Mouse (Mus musculus) lung, embryonic 15.5 days (tissue): Measurements from ENCODE around the gene Kcnip4. TPM values are rescaled to one million over a fixed set of nuclear protein-coding genes. Genes with fewer than 3 reads are reported as not detected.

ENCODE experiments used
- ATAC-seq: fragments of 200-750 bp; cut with Nextera tagmentation; 2 replicates; pipeline ENCODE4 v1.8.0; 2017; ENCODE audit warnings: moderate number of reproducible peaks, borderline replicate concordance; ENCODE audit not compliant: low FRiP score, low TSS enrichment; ENCODE audit errors: extremely low read depth
- H3K27ac ChIP-seq: fragments of 300-500 bp; sonication (generic); 2 replicates; pipeline ENCODE4 v1.5.1; 2015; ENCODE audit warnings: moderate library complexity, mild to moderate bottlenecking, inconsistent platforms
- H3K27me3 ChIP-seq: fragments of 300-500 bp; sonication (generic); 2 replicates; pipeline ENCODE4 v1.6.1; 2015; ENCODE audit warnings: inconsistent platforms
- H3K36me3 ChIP-seq: fragments of 300-500 bp; sonication (generic); 2 replicates; pipeline ENCODE4 v1.6.1; 2015; ENCODE audit warnings: inconsistent platforms
- H3K4me1 ChIP-seq: fragments of 300-500 bp; sonication (generic); 2 replicates; pipeline ENCODE4 v1.6.1; 2015; ENCODE audit warnings: inconsistent platforms
- H3K4me2 ChIP-seq: fragments of 300-500 bp; sonication (generic); 2 replicates; pipeline ENCODE4 v1.6.1; 2015; ENCODE audit warnings: inconsistent platforms, mild to moderate bottlenecking, moderate library complexity
- H3K4me3 ChIP-seq: fragments of 300-500 bp; sonication (generic); 2 replicates; pipeline ENCODE4 v1.5.1; 2015; ENCODE audit warnings: mild to moderate bottlenecking, inconsistent platforms
- H3K9ac ChIP-seq: fragments of 300-500 bp; sonication (generic); 2 replicates; pipeline ENCODE4 v1.6.1; 2015; ENCODE audit warnings: inconsistent platforms
- H3K9me3 ChIP-seq: fragments of 300-500 bp; sonication (generic); 2 replicates; pipeline ENCODE4 v1.6.1; 2016; ENCODE audit warnings: inconsistent platforms
- whole genome bisulfite sequencing: fragments of 180-500 bp; shearing (Covaris S2); methylation state at CpG from one replicate; pipeline ENCODE4 v1.1.7; 2015; 5-methylcytosine and 5-hydroxymethylcytosine counted together
- polyA plus RNA-seq: library from polyadenylated mRNA; unstranded; fragments of >200 nt; fragmentation: Nextera tagmentation; extraction: Ambion mirVana; gene quantifications from 2 replicates; pipeline ENCODE4 v1.2.1, GENCODE M21; 2015

The Kcnip4 gene
- polyA plus RNA-seq, 1 experiment from 2014 or later, result 0.75 TPM

DNA sequence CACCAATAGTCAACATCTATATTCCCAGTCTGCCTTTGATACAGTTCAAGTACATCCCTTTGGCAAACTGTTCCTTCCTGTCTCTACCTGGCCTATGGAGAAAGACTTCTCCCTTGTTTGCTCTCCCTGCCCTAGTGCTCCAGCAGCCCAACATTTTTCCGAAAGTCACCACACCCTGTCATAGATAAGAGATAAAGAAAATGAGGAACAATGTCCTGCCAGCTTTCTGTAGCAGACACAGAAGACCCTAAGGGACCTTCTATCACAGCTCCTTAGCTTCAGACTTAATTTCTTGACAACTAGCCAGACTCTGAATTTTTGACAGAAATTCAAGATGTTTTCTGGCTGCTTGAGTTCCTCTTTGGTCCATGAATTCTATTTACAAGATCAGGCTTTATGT, 1013.4 kb downstream of the Kcnip4 start:
- no peak overlapping the region for H3K27ac ChIP-seq
- H3K36me3 ChIP-seq, result no peaks in the 10 kb centered on the region
- H3K27me3 ChIP-seq, result no peaks in the 10 kb centered on the region
- H3K4me2 ChIP-seq, result no peak overlapping the region
- 29% methylated on average over 1 of the region's 1 CpGs for WGBS
- H3K9me3 ChIP-seq, result no peaks in the 10 kb centered on the region
- no peaks in the 10 kb centered on the region for H3K4me1 ChIP-seq
- no peak overlapping the region for H3K4me3 ChIP-seq
- H3K9ac ChIP-seq, result no peak overlapping the region
- ATAC-seq, result no peak

DNA sequence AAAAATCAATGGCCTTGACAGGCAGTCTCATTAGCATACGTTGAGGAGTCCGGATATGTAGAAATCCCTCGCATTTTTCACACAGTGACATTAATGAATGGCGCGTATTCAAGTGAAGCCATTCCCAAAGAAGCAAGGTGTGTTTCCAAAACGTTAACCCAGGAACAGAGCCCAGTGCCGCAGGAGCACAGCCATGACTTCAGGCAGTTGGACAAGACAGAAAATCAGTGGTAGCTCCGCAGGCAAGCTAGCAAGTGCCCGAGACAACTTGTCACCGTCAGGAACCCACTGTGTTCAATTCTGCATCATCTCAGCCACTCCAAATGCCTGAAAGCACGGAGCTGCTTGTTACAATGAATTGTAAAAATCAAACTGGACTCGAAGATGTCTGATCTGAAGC, 1014.5 kb downstream of the Kcnip4 start:
- Histone ChIP-seq H3K4me3 (no peak overlapping the region), H3K27ac (no peak overlapping the region), H3K4me1 (no peaks in the 10 kb centered on the region), H3K36me3 (no peaks in the 10 kb centered on the region), H3K27me3 (no peaks in the 10 kb centered on the region), H3K4me2 (no peak overlapping the region), H3K9me3 (no peaks in the 10 kb centered on the region), H3K9ac (no peak overlapping the region)
- 71% methylated on average over 12 of the region's 12 CpGs for WGBS
- ATAC-seq, result no peak

DNA sequence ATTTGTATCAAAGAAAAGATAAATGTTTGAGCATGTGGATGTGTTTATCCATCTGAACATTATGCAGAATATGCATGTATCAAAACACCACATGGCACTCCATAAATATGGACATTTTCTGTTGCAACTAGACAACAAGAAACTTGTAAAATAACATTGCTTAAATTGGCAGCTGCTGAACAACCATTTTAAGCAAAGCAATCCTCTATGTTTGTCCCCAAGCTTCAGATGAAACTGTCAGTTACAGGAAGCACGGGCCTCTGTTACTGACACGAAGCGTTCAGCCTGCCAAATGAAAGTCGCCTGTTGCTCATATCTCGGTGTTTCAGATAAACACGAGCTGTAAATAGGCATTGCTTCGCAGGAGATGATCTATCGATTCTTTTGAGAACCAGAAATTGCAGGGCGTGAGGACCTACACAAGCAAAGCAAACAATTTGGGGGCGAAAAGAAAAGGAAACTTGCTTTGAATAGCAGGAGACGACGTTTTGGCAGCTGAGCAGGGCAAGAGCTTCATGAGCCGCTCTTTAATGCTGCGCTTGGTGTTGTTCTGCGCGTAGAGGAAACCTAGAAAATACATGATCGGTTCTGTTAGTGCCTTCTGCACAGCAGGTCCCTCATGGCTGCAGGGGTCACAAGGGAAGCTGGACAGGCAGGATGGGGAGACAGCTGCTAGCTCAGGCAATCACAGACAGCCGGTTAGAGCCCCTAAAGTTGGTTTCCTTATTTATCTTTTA, 1015.3 kb downstream of the Kcnip4 start:
- peak; percentile 46; the same call in 1 of the 2 replicates for ATAC-seq
- H3K9me3 ChIP-seq, result no peaks in the 10 kb centered on the region
- H3K4me1 ChIP-seq, result no peaks in the 10 kb centered on the region
- H3K4me3 ChIP-seq, result 0 out of 2 replicates have a peak overlapping the region, but pooled peaks have one; percentile 16
- H3K4me2 ChIP-seq, result peak overlapping the region; percentile 45
- H3K36me3 ChIP-seq, result no peaks in the 10 kb centered on the region
- H3K27me3 ChIP-seq, result no peaks in the 10 kb centered on the region
- H3K9ac ChIP-seq, result no peak overlapping the region
- 37% methylated on average over 18 of the region's 18 CpGs for WGBS
- no peak overlapping the region for H3K27ac ChIP-seq

DNA sequence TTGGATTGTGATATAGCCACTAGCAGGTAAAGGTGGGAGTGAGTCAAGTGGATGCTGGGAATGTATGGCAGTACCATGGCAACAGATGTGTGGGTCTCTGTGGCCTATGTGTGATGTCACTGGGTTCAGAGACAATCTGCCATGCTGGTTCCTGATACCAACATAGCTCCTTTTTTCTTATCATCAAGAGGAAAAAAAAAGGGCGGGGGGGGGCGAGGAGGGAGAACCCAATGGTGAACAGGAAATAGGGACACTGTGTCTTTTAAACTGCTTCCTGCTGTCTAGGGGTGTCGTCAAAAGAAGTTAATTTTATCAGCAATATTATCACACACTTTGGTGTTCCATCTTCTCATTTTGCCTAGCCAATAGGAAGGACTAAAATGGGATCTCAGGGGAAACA, 1021.6 kb downstream of the Kcnip4 start:
- no peaks in the 10 kb centered on the region for H3K4me1 ChIP-seq
- WGBS, result 64% methylated on average over 3 of the region's 3 CpGs

DNA sequence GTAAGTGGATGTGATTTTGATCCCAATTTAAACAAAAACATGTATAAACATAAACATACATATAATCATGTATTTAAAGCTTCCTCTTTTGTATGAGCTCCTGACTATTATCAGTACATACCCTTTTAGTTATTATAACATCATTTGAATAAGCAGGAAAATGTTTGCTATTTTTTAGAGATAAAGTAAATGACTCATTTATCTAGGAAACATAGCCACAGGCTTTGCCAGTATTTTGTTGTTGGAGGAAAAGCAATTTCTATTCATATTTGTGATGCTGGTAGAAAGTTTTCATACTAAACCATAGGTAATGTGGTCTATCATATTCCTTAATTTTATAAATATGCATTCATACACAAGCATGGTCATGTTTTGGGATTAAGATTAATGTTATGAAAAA, 1022.3 kb downstream of the Kcnip4 start:
- Histone ChIP-seq H3K9ac (no peak overlapping the region), H3K4me3 (no peak overlapping the region), H3K27me3 (no peaks in the 10 kb centered on the region), H3K4me2 (no peak overlapping the region), H3K4me1 (no peaks in the 10 kb centered on the region), H3K27ac (no peak overlapping the region), H3K9me3 (no peaks in the 10 kb centered on the region), H3K36me3 (no peaks in the 10 kb centered on the region)
- ATAC-seq, result no peak

More for the DNA sequence above, 1021.6 kb downstream of the Kcnip4 start:
- Histone ChIP-seq H3K27ac (no peak overlapping the region), H3K4me2 (no peak overlapping the region), H3K27me3 (no peaks in the 10 kb centered on the region), H3K9me3 (no peaks in the 10 kb centered on the region), H3K36me3 (no peaks in the 10 kb centered on the region), H3K4me3 (no peak overlapping the region), H3K9ac (no peak overlapping the region)
- ATAC-seq, result no peak

DNA sequence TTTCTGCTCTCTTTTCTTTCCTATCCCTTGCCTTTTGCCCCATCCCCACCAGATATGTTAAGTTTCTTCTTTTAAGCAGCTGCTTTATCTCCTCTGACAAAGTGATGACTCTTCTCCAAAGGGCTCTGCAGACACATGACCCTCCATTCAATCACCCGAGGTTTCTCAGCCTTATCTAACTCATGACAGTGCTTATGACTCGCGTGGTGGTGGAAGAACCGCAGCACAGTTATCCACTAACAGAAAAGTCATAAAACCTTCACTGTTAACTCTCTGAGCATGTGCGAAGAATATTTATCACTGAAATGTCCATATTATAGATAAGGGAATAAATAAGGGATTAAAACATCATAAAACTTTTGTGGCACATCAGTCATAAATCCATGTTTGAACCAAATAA, 1024.5 kb downstream of the Kcnip4 start:
- Histone ChIP-seq H3K4me1 (no peaks in the 10 kb centered on the region), H3K4me2 (no peak overlapping the region), H3K36me3 (no peaks in the 10 kb centered on the region), H3K9me3 (no peaks in the 10 kb centered on the region), H3K27me3 (no peaks in the 10 kb centered on the region), H3K9ac (no peak overlapping the region), H3K4me3 (no peak overlapping the region), H3K27ac (no peak overlapping the region)
- WGBS, result 36% methylated on average over 5 of the region's 5 CpGs
- ATAC-seq, result no peak

DNA sequence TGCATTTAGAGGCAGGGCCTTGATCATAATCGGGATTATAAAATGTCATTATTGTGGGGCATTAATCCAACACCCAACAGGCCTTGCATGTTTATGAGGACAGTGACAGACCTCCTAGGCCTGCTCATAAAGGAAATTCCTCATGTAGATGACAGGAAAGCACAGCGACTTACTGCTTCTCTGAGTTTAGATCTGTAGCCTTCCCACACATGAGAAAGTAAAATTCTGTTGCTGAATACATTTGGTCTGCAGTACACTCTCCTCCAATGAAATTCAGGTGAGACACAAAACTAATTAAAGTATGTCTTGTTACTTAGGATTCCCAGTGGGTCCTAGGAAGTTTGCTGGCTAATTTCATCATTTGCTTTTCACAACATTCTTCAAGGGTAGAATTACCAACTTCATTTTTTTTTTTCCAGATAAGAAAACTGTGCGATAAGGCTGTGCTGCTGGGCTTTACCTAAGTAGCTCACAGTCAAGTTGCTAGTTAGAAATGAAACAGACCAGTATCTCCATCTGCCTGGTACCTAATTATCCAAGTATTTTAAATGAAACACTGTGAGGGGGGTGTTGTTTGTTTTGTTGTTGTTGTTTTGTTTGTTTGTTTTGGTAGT, 1033.7 kb downstream of the Kcnip4 start:
- Histone ChIP-seq H3K4me2 (no peak overlapping the region), H3K4me3 (no peak overlapping the region), H3K9ac (no peak overlapping the region), H3K27ac (no peak overlapping the region), H3K4me1 (no peaks in the 10 kb centered on the region), H3K27me3 (no peaks in the 10 kb centered on the region), H3K36me3 (no peaks in the 10 kb centered on the region), H3K9me3 (no peaks in the 10 kb centered on the region)
- 69% methylated on average over 3 of the region's 3 CpGs for WGBS
- ATAC-seq, result no peak

DNA sequence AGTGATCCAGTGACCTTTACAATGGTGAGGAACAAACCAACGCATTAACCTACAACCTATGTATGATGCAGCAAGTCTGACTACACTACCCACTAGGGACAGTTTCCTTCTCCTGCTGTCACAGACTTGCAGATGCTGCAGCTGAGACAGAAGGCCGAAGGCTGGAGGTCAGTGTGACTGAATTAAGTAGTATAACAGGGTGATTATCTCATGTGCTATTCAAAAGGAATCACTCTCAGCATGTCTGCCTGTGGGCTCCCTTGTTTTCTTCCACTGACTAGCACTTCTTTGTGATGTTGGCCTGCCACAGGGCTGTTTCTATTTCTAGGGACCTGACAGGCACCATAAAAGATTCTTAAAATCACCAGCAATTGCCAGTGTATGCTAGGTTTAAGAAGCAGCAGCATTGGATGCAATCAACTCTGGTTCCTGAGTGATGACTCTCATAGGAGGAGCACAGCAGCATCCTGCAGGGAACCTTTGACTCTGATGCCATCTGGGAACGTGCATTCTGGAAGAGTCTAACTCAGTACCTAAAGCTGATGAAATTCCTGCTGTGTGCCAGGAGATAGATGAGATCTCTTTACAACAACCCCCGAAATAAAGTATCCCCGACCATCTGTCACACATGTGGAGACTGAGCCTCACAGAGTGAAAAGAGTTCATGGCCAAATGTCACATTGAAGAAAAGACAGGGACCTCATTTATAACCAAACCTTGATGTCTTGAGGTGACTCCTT, 1035.0 kb downstream of the Kcnip4 start:
- H3K9me3 ChIP-seq, result no peaks in the 10 kb centered on the region
- WGBS, result 47% methylated on average over 5 of the region's 5 CpGs
- no peak overlapping the region for H3K4me3 ChIP-seq
- H3K4me2 ChIP-seq, result no peak overlapping the region
- no peak for ATAC-seq
- H3K4me1 ChIP-seq, result no peaks in the 10 kb centered on the region
- H3K9ac ChIP-seq, result no peak overlapping the region
- H3K27me3 ChIP-seq, result no peaks in the 10 kb centered on the region
- H3K36me3 ChIP-seq, result no peaks in the 10 kb centered on the region
- no peak overlapping the region for H3K27ac ChIP-seq

DNA sequence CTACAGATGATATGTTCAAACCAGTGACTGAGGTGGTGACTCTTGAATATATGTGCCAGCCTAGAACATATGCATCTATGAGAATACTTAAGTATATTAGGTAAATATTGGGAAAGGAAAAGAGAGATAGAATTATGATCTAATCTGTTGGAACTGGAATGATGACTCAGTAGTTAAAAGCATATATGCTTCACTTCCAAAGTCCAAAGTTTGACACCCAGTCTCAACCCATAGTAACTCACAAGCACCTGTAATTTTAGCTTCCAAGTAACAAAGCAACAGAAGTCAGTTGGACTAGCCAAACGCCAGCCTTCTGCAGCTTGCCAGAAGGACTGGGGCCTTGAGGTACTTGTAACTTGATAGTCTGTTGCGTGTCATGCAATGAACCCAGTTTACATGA, 1041.6 kb downstream of the Kcnip4 start:
- Histone ChIP-seq H3K4me2 (no peak overlapping the region), H3K27me3 (no peaks in the 10 kb centered on the region), H3K36me3 (no peaks in the 10 kb centered on the region), H3K9ac (no peak overlapping the region), H3K27ac (no peak overlapping the region), H3K4me3 (no peak overlapping the region), H3K4me1 (no peaks in the 10 kb centered on the region), H3K9me3 (no peaks in the 10 kb centered on the region)
- no peak for ATAC-seq
- 74% methylated on average over 2 of the region's 2 CpGs for WGBS

DNA sequence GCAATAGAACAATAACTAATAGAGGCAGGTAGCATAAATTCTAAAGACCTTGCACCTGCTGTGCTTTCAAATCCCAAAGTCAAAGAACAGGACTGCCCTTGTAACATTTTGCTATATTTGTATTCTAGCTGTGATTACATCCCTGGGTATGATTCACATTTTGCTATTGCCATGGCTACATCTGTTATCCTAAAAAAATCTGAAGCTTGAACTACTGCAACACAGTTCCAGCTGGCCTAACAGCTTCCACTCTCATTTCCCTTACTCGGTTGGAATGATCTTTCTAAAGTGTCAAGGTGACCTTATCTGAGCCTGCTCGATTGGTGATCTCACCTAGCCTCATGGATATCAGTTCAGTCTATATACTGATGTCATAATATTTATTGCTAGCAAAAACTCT, 1064.5 kb downstream of the Kcnip4 start:
- Histone ChIP-seq H3K36me3 (no peaks in the 10 kb centered on the region), H3K4me1 (no peaks in the 10 kb centered on the region), H3K9ac (no peak overlapping the region), H3K27ac (no peak overlapping the region), H3K4me2 (no peak overlapping the region), H3K27me3 (no peaks in the 10 kb centered on the region), H3K4me3 (no peak overlapping the region), H3K9me3 (no peaks in the 10 kb centered on the region)
- no peak for ATAC-seq
- 54% methylated on average over 2 of the region's 2 CpGs for WGBS

DNA sequence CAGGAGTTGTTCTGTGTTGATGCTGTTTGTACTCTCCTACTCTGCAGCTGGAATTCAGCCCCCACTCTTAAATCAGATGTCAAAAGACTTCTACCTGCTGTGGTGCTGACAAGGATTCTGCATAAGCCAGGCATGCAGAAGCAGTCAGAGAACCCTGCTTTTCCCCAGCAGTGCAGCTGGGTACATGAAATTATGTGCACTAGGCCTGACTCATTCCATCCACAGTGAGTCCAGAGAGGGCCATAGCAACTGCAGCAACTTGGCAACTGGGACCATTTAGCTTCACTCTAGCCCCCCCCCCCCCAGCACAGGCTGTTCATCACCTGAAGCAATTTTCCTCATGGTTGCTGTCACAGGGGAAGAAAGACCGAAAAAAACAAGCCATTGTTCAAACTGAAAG, 1075.8 kb downstream of the Kcnip4 start:
- H3K27me3 ChIP-seq, result no peaks in the 10 kb centered on the region
- WGBS, result 60% methylated on average over 1 of the region's 1 CpGs
- no peak for ATAC-seq

DNA sequence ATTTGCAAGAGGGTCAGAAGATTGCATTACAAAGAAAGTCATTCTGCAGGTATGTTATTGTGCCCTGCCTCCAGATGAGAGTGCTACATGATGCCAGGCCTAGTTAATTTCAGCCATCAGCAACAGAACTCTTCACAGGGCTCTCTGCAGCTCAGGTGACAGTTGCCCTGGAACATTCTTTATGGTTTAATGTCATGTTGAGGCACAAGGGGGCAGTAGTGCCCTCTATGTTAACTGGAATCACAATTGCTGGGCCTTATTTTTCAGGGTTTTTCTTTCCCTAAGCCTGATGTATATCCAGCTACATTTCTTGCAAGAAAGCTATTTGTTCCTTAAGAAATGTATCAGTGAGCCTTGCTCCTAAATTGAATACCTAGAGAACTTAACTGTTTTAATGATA, 1094.2 kb downstream of the Kcnip4 start:
- ATAC-seq, result no peak
- no peaks in the 10 kb centered on the region for H3K9me3 ChIP-seq

More for the DNA sequence above, 1075.8 kb downstream of the Kcnip4 start:
- no peak overlapping the region for H3K27ac ChIP-seq
- H3K36me3 ChIP-seq, result no peaks in the 10 kb centered on the region
- no peak overlapping the region for H3K4me2 ChIP-seq
- no peaks in the 10 kb centered on the region for H3K9me3 ChIP-seq
- no peak overlapping the region for H3K4me3 ChIP-seq
- H3K9ac ChIP-seq, result no peak overlapping the region
- H3K4me1 ChIP-seq, result no peaks in the 10 kb centered on the region

More for the DNA sequence above, 1094.2 kb downstream of the Kcnip4 start:
- Histone ChIP-seq H3K27ac (no peak overlapping the region), H3K4me2 (no peak overlapping the region), H3K36me3 (no peaks in the 10 kb centered on the region), H3K9ac (no peak overlapping the region), H3K4me3 (no peak overlapping the region), H3K4me1 (no peaks in the 10 kb centered on the region), H3K27me3 (no peaks in the 10 kb centered on the region)
